Comparison of ENCODE assay signal across 7 mouse cellular contexts in genomic region chr10:43173828-43174325, GRCm38 (mm10). TPM values are rescaled to one million over a fixed set of nuclear protein-coding genes. Genes with fewer than 3 reads are reported as not detected.
A peak's percentile ranks its signal among the peaks of the same experiment; 100 is the strongest.
DNase-seq lines count a peak whose midpoint lies in the region; ATAC-seq and TF ChIP-seq lines count a peak whose summit lies in the region.

No protein-coding gene starts in this region.

- no peak for DNase-seq in lung, postnatal 0 days (ENCODE audit: low spot score)
- no peak for DNase-seq in lung, adult 18-20 months

- no peaks in the 10 kb centered on the region for H3K9me3 ChIP-seq in lung, postnatal 0 days (ENCODE audit: low read length)
- H3K9me3 ChIP-seq in heart, embryonic 14.5 days (ENCODE audit: control insufficient read depth, low read length): no peaks in the 10 kb centered on the region
- H3K9me3 ChIP-seq in limb, embryonic 12.5 days: no peaks in the 10 kb centered on the region

- H3K27ac ChIP-seq in lung, postnatal 0 days (ENCODE audit: low read length): no peak overlapping the region
- H3K27ac ChIP-seq in cortical plate, adult 2 months (ENCODE audit: insufficient read depth, low read length): peak overlapping the region; percentile 97
- peak overlapping the region in 1 of 2 experiments; percentile 73; a peak in 2 of 4 replicates for H3K27ac ChIP-seq in heart, embryonic 14.5 days (replicated peaks in 1 of 2; ENCODE audit: control insufficient read depth in 1 of 2, insufficient read depth in 1 of 2, low read depth in 2 of 2, low read length in 2 of 2)
- H3K27ac ChIP-seq in limb, embryonic 12.5 days: peak overlapping the region; percentile 84
- H3K27ac ChIP-seq in small intestine, adult 2 months (ENCODE audit: insufficient read depth, low read depth, low read length): no peak overlapping the region

- no peak for TF ChIP-seq CTCF in lung, postnatal 0 days (IDR thresholded peaks at IDR 0.05)
- no peak for TF ChIP-seq CTCF in cortical plate, adult 2 months (IDR thresholded peaks at IDR 0.05; ENCODE audit: extremely low read depth, insufficient read depth, low read length)
- no peak for TF ChIP-seq CTCF in small intestine, adult 2 months (IDR thresholded peaks at IDR 0.05; ENCODE audit: extremely low read depth, insufficient read length, insufficient replicate concordance, low read depth, low read length)

- WGBS in lung, postnatal 0 days: 3% methylated on average over 28 of the region's 38 CpGs
- WGBS in heart, embryonic 14.5 days: under 1% methylated on average over 33 of the region's 38 CpGs
- under 1% methylated on average over 13 of the region's 38 CpGs for WGBS in limb, embryonic 12.5 days
- 1% methylated on average over 38 of the region's 38 CpGs for whole genome bisulfite sequencing in small intestine, adult 2 months

- peaks cover 50% of the 10 kb centered on the region for H3K27me3 ChIP-seq in lung, postnatal 0 days (replicated peaks; ENCODE audit: insufficient read depth, low read length)
- H3K27me3 ChIP-seq in heart, embryonic 14.5 days (ENCODE audit: control insufficient read depth, insufficient read depth, low read length): peaks cover 12% of the 10 kb centered on the region
- H3K27me3 ChIP-seq in limb, embryonic 12.5 days: peaks cover 30% of the 10 kb centered on the region
- peaks cover 49% of the 10 kb centered on the region for H3K27me3 ChIP-seq in small intestine, adult 2 months (ENCODE audit: control insufficient read depth, insufficient read depth, low read length)

- TF ChIP-seq POLR2A in cortical plate, adult 2 months (IDR thresholded peaks at IDR 0.05; ENCODE audit: extremely low read depth, insufficient read depth, low read length): no peak
- TF ChIP-seq POLR2A in small intestine, adult 2 months (IDR thresholded peaks at IDR 0.05; ENCODE audit: low read depth, low read length): no peak

- ATAC-seq in lung, postnatal 0 days: peak; percentile 23; the same call in 1 of the 2 replicates
- no peak for ATAC-seq in heart, embryonic 14.5 days (ENCODE audit: insufficient number of reproducible peaks, insufficient read depth, low FRiP score, low read depth)
- ATAC-seq in limb, embryonic 12.5 days (ENCODE audit: insufficient number of reproducible peaks, insufficient read depth, low FRiP score, low TSS enrichment, low read depth): no peak
- no peak for ATAC-seq in granulocyte monocyte progenitor cell, adult 5-6 weeks (replicated peaks; ENCODE audit: poor library complexity, severe bottlenecking)

- H3K4me1 ChIP-seq in lung, postnatal 0 days (ENCODE audit: insufficient read depth, low read depth, low read length): no peaks in the 10 kb centered on the region
- H3K4me1 ChIP-seq in cortical plate, adult 2 months (ENCODE audit: control insufficient read depth, insufficient read depth, low read length): peaks cover 2% of the 10 kb centered on the region; the same call in 1 of the 2 replicates
- H3K4me1 ChIP-seq in heart, embryonic 14.5 days (ENCODE audit: control insufficient read depth in 2 of 2, insufficient read depth in 2 of 2, low read length in 2 of 2): peaks cover 6 to 19% of the 10 kb centered on the region in 2 experiments
- peaks cover 30% of the 10 kb centered on the region for H3K4me1 ChIP-seq in limb, embryonic 12.5 days (replicated peaks)
- peaks cover 4% of the 10 kb centered on the region for H3K4me1 ChIP-seq in small intestine, adult 2 months (ENCODE audit: control insufficient read depth, insufficient read depth, insufficient read length, low read length)

- H3K9ac ChIP-seq in lung, postnatal 0 days (replicated peaks; ENCODE audit: low read depth): no peak overlapping the region
- peak overlapping the region; percentile 84 for H3K9ac ChIP-seq in heart, embryonic 14.5 days (ENCODE audit: low read length)
- peak overlapping the region; percentile 89 for H3K9ac ChIP-seq in limb, embryonic 12.5 days (replicated peaks)

- peak overlapping the region; percentile 96 for H3K4me2 ChIP-seq in lung, postnatal 0 days (replicated peaks; ENCODE audit: low read depth, low read length)
- H3K4me2 ChIP-seq in heart, embryonic 14.5 days (ENCODE audit: low read length): peak overlapping the region; percentile 94
- H3K4me2 ChIP-seq in limb, embryonic 12.5 days: peak overlapping the region; percentile 80

- TF ChIP-seq EP300 in lung, postnatal 0 days (IDR thresholded peaks at IDR 0.05): no peak

- H3K4me3 ChIP-seq in lung, postnatal 0 days (ENCODE audit: low read depth, low read length): peak overlapping the region; percentile 62
- H3K4me3 ChIP-seq in cortical plate, adult 2 months (ENCODE audit: insufficient read depth, low read length): peak overlapping the region; percentile 65
- peak overlapping the region; percentile 82 to 85 for H3K4me3 ChIP-seq in heart, embryonic 14.5 days (ENCODE audit: control insufficient read depth in 1 of 2, insufficient read depth in 1 of 2, low read depth in 1 of 2, low read length in 2 of 2)
- H3K4me3 ChIP-seq in limb, embryonic 12.5 days (replicated peaks): peak overlapping the region; percentile 87
- peak overlapping the region; percentile 65 for H3K4me3 ChIP-seq in small intestine, adult 2 months (ENCODE audit: low read depth, low read length)

- no peaks in the 10 kb centered on the region for H3K36me3 ChIP-seq in lung, postnatal 0 days (ENCODE audit: insufficient read depth, low read length)
- no peaks in the 10 kb centered on the region for H3K36me3 ChIP-seq in heart, embryonic 14.5 days (ENCODE audit: control insufficient read depth, insufficient read depth, low read length)
- H3K36me3 ChIP-seq in limb, embryonic 12.5 days: no peaks in the 10 kb centered on the region
- H3K36me3 ChIP-seq in small intestine, adult 2 months (ENCODE audit: control insufficient read depth, insufficient read depth, low read length): no peaks in the 10 kb centered on the region

RNA-seq across cellular contexts. Expression of gene Sobp, which starts 0.5 kb away (rescaled TPM):
- 0.27 and 0.31 TPM in 2 replicates for polyA plus RNA-seq in lung, postnatal 0 days (2015; fragmentation: Nextera tagmentation; extraction: Ambion mirVana)
- polyA plus RNA-seq in cortical plate, adult 2 months (2012; rRNA removed): 21.9 and 24.3 TPM in 2 replicates
- polyA plus RNA-seq in heart, embryonic 14.5 days (2014; fragmentation: Nextera tagmentation; extraction: Ambion mirVana): 2.4 and 3.0 TPM in 2 replicates
- 4.3 and 4.7 TPM in 2 replicates for polyA plus RNA-seq in limb, embryonic 12.5 days (2016; fragmentation: Nextera tagmentation; extraction: Ambion mirVana)
- 0.70 and 0.79 TPM in 2 replicates for polyA plus RNA-seq in small intestine, adult 2 months (2012; rRNA removed)
- total RNA-seq in granulocyte monocyte progenitor cell, adult 5-6 weeks (2014; fragmentation: Nextera tagmentation): not detected in 2 replicates
- not detected in 2 replicates for total RNA-seq in granulocyte monocyte progenitor cell, adult 5-6 weeks (2017)

RNA-seq across cellular contexts. Expression of gene 9030612E09Rik, which starts 0.6 kb away (rescaled TPM):
- polyA plus RNA-seq in lung, postnatal 0 days (2015; fragmentation: Nextera tagmentation; extraction: Ambion mirVana): 0.16 TPM in 1 of 2 replicates, not detected in the other
- polyA plus RNA-seq in cortical plate, adult 2 months (2012; rRNA removed): 3.7 and 4.0 TPM in 2 replicates
- 0.49 and 0.55 TPM in 2 replicates for polyA plus RNA-seq in heart, embryonic 14.5 days (2014; fragmentation: Nextera tagmentation; extraction: Ambion mirVana)
- 0.81 and 0.83 TPM in 2 replicates for polyA plus RNA-seq in limb, embryonic 12.5 days (2016; fragmentation: Nextera tagmentation; extraction: Ambion mirVana)
- 0.09 and 0.15 TPM in 2 replicates for polyA plus RNA-seq in small intestine, adult 2 months (2012; rRNA removed)
- not detected in 2 replicates for total RNA-seq in granulocyte monocyte progenitor cell, adult 5-6 weeks (2014; fragmentation: Nextera tagmentation)
- total RNA-seq in granulocyte monocyte progenitor cell, adult 5-6 weeks (2017): not detected in 2 replicates

RNA-seq across cellular contexts. Expression of gene Pdss2, which starts 47.4 kb away (rescaled TPM):
- polyA plus RNA-seq in lung, postnatal 0 days (2015; fragmentation: Nextera tagmentation; extraction: Ambion mirVana): 4.5 and 5.1 TPM in 2 replicates
- polyA plus RNA-seq in cortical plate, adult 2 months (2012; rRNA removed): 12.1 and 14.0 TPM in 2 replicates
- 10.7 and 11.1 TPM in 2 replicates for polyA plus RNA-seq in heart, embryonic 14.5 days (2014; fragmentation: Nextera tagmentation; extraction: Ambion mirVana)
- polyA plus RNA-seq in limb, embryonic 12.5 days (2016; fragmentation: Nextera tagmentation; extraction: Ambion mirVana): 13.7 and 14.0 TPM in 2 replicates
- polyA plus RNA-seq in small intestine, adult 2 months (2012; rRNA removed): 9.0 and 10.5 TPM in 2 replicates
- total RNA-seq in granulocyte monocyte progenitor cell, adult 5-6 weeks (2014; fragmentation: Nextera tagmentation): 6.9 and 10.1 TPM in 2 replicates
- total RNA-seq in granulocyte monocyte progenitor cell, adult 5-6 weeks (2017): 13.3 and 22.9 TPM in 2 replicates

Comparison
In these comparisons a context has a peak if more than half of its experiments do, and no peak if none do; other contexts are left out.
1. H3K27ac ChIP-seq: peak in cortical plate, adult 2 months (single experiment) and limb, embryonic 12.5 days (single experiment); none in lung, postnatal 0 days (single experiment) and small intestine, adult 2 months (single experiment).
2. Peak in every context shown above with its lines, with median percentiles within 50 percentile points of each other: H3K4me2 ChIP-seq and H3K4me3 ChIP-seq.